Mouse (Mus musculus) liver, postnatal 0 days (tissue): Measurements from ENCODE around the gene Ifi205.

ENCODE experiments used
- CTCF ChIP-seq: sonication (generic); IDR thresholded peaks from 2 replicates; pipeline ENCODE4 v1.5.1; 2016; ENCODE audit warnings: antibody characterized with exemption, low read depth
- EP300 ChIP-seq: IDR thresholded peaks from 2 replicates; pipeline ENCODE4 v1.6.1; 2016; ENCODE audit warnings: antibody characterized with exemption, low read depth, mild to moderate bottlenecking

- TF ChIP-seq CTCF (no peak), EP300 (no peak)
These were observed at the start of gene Ifi205 for GRCm38 (mm10) chr1:174031698-174032097.
